Mouse (Mus musculus): ENCODE measurements around the gene Snx1.

DNA sequence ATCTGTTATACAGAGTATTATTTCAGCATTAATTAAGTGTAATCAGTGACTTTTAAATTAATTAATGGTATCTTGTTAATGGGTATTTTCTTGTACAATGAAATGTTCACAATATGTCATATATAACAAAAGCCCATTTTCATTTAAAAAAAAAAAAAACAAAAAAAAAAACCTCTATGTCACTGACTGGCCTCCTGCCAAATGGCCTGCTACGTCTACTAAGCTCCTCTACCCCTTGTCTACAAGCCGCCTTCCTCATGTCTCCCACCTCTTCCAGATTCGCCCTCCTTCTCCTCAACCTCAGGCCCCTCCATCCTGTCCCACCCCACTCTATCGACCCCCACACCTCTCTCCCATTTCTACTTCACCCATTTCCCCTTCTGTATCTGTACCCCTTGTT lies 74.9 kb downstream of the Snx1 start:
- TF ChIP-seq POLR2A (IDR thresholded peaks at IDR 0.05; ENCODE audit: low read depth, low read length) (no peak), CTCF (conservative IDR thresholded peaks at IDR 0.05; ENCODE audit: insufficient read depth, insufficient read length, low read depth, low read length) (no peak)

Measured in kidney, adult 2 months (tissue).